Mouse (Mus musculus): ENCODE results near the gene Eif4e3.

Eif4e3 gene

GRCm38 (mm10) chr6:99599229-99599628 lies 67.3 kb downstream of the Eif4e3 start:
- no peak for ATAC-seq (ENCODE audit: insufficient number of reproducible peaks, low FRiP score, low TSS enrichment)

DNA sequence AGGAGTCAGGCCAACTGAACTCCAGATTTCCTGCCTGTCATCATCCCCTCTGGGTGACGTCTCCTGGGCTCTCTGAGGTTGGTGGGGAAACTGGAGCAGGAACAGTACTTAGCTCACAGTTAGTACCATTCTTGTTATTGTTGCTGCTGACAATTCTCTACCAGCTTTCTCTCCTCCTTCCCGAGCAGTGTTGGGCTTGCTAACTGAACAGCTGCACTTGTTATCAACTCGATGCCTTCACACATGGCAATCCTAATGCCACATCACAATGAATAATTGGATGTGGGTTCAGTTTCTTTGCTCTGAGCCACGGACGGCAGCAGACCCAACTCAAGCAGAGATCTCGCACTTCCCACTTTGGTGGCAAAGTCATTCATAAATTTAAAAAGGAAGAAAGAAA lies 89.5 kb downstream of the Eif4e3 start:
- ATAC-seq (ENCODE audit: insufficient number of reproducible peaks, low FRiP score, low TSS enrichment): no peak

DNA sequence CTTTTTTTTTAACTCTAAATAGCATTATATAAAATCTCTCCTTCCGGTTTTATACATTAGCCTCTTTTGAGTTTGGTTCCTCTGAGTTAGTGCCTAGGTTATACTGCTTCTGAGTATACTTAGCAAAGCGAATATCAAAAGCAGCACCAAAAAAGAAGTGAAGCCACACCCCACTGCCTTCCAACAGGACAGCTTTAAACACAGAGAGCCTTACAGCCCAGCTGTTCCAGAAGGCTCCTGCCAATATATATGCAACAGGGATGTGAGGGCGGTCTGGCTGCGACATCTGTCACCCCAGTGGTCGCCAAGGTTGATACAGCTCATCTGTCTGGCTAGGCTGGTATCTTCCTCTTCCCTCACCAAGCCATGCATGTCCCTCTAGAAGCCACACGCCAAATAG lies 90.9 kb downstream of the Eif4e3 start:
- ATAC-seq (ENCODE audit: insufficient number of reproducible peaks, low FRiP score, low TSS enrichment): no peak
